Mouse (Mus musculus) layer of hippocampus, adult 8-10 months (tissue): ENCODE results near the gene Zbtb8a. TPM values are rescaled to one million over a fixed set of nuclear protein-coding genes. Genes with fewer than 3 reads are reported as not detected.
"Not testable (repeated sequence)": the region's sequence is repeated elsewhere in the genome, so short reads cannot be mapped to it uniquely, and the experiment has no call there.

ENCODE experiments used
- DNase-seq, 2 experiments: peaks; one replicate each; pipeline ENCODE4 v3.0.0; 2022; ENCODE audit warnings: low spot score in 2 of 2
- total RNA-seq, 4 experiments: library from RNA; stranded (reverse); gene quantifications; 2 replicates each; pipeline ENCODE4 v1.2.4; 2022

Gene Zbtb8a
- total RNA-seq: 1 to 10 TPM; 2.5 to 4.5 (median 2.9) TPM

DNA sequence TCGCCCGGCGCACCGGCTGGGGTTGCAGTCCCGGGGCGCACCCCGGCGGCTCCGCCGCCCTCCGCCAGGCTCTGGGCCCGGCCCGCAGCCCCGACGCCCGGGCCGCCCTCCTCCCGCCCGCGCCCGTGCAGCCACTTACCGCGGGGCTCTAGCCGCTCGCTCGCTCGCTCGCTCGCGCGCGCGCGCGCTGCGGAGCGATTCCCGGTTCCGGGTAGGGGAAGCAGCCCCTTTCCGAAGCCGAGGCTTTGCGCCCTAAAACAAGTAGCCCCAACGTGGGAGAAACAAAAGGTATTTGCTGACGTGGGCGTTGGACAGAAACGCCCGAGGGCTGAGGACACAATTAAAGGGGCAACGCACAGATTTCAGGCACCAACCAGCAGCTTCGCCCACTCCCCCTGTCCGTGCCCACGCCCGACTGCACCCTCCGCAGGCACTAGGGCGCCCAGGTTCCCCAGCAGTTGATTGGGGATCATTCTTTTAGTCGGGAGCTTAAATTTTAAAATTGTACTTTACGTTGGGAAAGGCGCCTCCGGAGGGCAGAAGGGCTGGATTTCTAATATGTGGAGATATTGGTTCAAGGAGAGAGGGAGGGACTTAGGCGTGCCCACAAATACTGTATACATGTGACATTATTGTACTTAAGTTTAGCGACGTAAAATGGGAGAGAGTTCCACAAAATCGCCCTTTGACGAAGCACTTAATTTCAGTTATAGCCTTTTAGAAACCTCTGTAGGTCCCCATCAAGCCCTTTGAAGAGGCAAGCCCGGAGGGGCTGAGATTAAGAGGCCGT, at the start of gene Zbtb8a:
Gene Zbtb8a, minus strand, starts transcription at position 516 of the 790 bp plus-strand sequence.
- peak in 1 of 2 experiments; percentile 7 for DNase-seq

DNA sequence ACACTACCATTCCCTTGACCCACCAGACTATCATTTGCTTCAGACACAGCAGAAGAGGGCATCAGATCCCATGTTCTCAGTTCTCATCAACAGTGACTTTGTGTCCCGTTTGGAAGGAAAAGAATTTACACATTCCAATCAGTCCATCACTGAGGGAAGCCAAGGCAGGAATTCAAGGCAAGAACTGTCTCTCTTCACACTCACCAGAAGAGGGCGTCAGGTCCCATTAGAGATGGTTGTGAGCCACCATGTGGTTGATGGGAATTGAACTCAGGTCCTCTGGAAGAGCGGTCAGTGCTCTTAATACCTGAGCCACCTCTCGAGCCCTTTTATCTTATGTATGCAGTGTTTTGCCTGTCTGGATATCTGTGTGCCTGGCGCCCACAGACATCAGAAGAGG, 40.4 kb upstream of the Zbtb8a start:
- no peak for DNase-seq

DNA sequence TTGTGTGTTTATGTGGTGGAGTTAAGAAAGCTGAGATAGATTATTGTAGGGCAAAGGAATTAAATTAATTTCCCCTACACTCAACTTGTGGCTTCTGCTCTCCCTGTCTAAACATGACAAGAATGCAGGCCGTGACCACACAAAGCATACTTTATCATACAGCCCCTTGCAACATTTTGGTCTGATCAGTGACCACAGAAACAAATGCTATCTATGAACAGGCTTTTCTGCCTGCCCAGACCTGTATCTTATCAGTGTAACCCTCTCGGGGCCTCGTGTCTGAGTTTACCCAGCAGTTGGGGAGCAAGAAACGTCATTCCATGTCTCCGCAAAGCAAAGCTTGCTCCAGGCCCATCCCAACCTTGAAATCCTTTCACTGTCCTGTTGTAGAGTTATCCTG, 38.6 kb upstream of the Zbtb8a start:
- DNase-seq: no peak

DNA sequence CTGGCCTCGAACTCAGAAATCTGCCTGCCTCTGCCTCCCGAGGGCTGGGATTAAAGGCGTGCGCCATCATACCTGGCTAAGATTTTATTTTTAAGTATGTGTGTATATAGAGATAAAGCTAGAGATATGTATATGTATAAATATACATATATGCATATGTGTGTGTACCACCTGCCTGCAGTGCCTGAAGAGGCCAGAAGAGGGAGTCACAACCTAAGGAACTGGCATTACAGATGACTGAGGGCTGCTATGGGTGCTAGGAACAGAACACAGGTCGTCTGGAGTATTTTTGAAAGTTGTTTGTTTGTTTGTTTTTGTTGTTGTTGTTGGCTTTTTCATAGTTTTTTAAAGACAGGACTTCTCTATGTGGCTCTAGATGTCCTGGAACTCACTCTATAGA, 38.0 kb upstream of the Zbtb8a start:
- no peak for DNase-seq

DNA sequence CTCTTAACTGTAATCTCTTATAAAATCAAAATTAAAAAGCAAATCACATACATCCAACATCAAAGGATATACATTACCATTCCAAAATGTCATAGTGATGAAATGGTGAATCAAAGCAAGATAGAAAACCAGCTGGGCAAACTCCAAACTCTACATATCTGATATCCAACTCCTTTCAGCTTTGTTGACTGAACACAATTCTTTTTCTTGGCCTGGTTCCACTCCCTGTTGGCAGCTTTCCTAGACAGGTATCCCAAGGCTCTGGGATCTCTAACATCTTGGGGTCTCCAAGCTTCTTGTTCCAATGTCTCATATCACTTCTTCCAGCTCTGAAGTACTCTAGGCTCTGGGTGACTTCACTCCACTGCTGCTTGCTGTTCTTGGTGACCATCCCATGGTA, 33.1 kb upstream of the Zbtb8a start:
- no peak for DNase-seq

DNA sequence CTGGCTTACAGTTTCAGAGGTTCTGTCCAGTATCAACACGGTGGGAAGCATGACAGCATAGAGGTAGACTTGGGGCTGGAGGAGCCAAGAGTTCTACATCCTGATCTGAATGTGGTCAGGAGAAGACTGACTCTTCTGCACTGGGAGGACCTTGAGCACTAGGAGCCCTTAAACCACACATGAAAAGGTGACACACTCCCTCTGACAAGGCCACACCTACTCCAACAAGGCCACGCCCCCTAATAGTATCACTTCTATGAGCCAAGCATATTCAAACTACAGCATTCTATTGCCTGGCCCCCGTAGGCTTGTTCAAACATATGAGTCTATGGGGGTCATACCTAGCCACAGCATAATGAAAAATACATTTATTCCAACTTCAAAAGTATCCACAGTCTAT, 32.6 kb upstream of the Zbtb8a start:
- not testable (repeated sequence) for DNase-seq

DNA sequence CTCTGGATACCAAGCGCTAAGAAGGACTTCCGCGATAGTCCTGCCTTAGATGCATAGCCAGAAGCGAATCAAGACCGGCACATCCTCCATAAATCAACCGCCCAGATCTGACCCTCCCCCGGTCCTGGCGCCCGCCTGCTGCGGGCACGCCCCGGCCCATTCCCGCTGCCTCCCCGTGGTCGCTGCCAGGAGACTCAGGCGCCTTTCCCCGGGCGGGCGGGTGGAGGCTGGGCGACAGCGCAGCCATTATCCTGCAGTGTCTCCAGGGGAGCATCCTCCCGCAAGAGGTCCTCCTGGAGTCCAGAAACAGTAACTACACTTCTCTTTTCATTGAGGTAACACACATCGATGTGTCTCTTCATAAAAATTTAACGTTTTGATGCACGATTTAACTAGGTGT, 28.5 kb upstream of the Zbtb8a start:
- peak in 1 of 2 experiments; percentile 9 for DNase-seq

DNA sequence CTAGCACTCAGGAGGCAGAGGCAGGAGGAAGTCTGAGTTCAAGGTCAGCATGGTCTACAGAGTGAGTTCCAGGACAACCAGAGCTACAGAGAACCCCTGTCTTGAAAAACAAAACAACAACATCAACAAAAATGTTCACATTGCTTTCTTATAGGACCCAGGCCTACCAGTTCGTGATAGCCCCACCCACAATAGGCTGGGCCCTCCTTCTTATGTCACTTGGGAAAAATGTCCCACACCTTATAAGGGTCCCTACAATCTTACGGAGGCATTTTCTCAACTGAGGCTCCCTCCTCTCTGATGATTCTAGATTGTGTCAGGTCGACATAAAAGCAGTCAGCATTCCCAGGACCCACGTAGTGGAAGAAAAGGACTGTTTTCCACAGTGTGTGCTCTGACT, 21.9 kb upstream of the Zbtb8a start:
- DNase-seq: no peak

DNA sequence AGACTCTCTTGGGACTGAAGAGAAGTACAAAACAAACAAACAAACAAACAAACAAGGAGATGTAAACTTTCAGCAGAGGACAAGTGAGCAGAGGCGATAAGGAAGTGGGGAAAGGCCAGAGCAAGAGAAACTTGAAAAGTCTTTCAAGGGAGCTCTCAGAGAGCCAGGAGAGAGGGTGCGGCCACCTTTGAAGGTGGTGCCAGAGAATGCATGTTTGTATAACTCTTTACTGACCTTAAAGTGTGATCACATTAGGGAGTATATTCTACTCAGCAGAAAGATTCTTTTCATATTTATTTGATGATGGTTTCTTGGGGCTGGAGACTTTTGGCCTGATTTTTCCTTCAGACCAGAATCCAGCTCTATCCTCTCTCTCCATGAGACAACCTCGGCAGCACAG, 19.0 kb upstream of the Zbtb8a start:
- DNase-seq: no peak

DNA sequence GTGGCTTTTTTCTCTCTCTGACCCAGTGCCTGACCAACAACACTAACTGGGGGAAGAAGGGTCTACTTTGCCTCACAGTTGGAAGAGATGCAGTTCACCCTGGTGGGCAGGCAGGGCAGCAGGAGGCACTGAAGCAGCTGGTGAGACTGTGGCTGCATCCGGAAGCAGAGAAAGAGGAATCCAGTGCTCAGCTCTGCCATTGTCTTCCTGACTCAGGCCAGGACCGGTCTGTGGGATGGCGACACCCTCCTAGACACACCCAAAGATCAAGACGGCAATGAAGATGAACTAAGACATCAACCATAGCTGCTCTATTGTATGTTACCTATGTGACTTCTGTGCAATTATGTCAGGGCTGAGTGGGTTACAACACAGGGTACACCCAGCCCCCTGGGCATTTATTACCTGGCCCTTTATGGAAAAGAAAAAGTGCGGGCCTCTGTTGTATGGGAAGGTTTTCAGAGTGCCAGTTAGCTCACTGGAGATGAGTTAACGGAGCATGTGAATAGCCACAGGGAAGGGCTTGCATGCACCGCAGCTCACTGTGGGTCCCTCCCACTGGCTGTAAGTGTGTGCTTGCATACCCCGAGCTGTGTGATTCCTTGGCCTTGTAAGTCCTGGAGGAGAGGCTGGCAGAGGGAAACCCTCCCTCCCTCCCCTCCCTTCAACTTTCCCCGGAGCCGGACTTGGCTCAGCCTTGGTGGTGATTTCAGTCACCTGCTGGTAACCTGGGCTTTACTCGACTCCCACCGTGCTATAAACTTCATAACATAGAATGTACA, 16.4 kb upstream of the Zbtb8a start:
- DNase-seq: no peak

DNA sequence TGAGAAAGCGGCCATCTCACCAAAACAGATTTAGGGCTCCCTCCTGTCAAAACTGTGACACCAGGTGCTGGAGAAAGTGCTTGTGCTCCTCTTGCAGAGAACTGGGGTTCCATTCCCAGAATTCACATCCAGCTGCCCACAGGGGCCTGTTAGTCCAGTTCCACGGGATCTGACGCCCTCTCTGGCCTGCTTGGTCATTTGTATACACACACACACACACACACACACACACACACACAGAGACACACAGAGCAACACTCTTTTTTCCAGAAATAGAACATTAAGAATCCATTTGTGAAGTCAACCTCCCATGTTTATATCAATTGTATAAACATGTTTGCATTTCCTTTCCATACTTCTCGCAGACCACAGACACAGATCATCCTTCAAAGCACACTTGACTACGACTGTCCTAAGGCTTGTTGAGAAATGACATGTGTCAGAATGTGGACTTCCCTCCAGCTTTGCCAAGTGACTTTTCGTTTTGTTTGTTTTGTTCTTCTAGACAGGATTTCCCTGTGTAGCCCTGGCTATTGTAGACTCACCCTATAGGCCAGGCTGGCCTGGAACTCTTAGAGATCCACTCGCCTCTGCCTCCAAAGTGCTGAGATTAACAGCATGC, 13.1 kb upstream of the Zbtb8a start:
- DNase-seq: no peak

DNA sequence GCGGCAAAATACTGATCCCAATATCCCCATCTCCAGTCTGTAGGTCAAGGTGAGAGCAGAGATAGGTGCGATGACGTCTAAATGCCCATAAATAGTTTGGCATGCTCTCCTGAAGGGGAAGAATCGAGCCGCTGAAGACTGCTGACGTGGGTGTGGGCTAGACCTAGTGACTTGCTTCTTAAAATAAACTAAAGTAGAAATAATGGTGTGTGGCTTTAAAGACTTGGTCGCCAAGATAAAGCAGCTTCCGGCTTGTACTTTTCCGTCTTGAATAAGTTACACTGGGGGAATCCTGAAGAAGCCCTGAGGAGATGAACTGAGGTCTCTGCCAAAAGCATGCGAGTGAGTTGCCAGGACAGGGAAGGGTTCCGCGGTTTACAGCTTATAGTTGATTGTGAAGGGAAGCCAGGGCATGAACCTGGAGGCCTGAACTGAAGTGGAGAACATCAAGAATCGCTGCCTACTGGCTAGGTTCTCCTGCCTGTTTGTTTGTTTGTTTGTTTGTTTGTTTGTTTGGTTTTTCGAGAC, 12.4 kb upstream of the Zbtb8a start:
- no peak for DNase-seq

DNA sequence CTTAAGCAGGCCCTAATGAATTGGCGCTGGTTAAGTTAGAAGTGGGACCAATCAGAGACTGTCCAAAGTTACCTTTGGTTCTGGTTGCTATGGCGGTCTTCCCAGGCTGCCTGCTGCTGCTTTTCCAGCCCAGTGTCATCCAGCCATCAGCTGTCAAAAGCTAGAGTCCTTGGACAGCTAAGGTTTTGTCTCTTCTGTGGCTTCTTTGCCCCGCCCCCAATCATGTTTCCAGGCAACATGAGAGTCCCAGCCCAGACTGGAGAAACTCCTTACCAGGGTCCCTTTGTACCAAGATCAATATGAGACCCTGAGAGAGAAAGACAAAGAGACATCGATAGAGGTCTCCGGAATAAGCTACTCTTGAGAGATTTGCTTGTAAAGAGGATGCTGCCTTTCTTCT, 10.5 kb upstream of the Zbtb8a start:
- DNase-seq: no peak

DNA sequence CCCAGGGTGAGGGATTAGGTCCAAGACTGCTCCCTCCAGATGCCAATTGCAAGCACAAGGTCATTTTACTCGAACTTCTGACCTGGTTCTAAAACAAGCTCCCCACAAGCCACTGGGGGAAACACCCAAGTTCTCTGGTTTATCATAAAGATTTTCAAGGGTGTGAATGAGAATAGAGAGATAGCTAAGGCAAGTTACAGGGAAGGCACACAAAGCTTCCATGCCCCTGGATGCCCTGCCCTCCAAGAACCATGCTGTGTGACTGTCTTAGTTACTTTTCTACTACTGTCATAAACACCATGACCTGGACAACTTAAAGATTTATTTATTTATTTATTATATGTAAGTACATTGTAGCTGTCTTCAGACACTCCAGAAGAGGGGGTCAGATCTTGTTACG, 9.1 kb upstream of the Zbtb8a start:
- no peak for DNase-seq

DNA sequence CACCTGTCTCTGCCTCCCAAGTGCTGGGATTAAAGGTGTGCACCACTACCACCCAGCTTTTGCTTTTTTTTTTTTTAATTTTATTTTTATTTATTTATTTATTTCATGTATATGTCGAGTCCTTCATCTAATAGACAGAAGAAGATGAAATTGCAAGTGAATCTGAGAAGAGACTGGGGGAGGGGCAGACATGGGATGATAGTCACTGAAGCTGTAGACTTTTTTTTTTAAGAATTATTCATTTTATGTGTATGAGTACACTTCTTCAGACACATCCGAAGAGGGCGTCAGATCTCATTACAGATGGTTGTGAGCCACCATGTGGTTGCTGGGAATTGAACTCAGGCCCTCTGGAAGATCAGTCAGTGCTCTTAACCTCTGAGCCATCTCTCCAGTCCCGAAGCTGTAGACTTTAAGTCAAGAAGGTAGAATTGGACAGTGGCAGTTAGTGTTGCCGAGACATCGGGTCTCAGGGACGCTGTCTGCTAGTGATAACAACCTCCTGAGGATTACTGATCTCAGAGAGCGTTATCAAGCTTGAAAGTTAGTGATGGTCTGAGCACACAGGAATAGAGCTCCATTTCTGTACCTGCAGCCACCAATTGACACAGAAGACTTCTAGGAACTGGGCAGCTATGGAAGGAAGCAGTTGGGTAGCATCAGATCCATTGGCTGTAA, 8.5 kb upstream of the Zbtb8a start:
- DNase-seq: no peak

DNA sequence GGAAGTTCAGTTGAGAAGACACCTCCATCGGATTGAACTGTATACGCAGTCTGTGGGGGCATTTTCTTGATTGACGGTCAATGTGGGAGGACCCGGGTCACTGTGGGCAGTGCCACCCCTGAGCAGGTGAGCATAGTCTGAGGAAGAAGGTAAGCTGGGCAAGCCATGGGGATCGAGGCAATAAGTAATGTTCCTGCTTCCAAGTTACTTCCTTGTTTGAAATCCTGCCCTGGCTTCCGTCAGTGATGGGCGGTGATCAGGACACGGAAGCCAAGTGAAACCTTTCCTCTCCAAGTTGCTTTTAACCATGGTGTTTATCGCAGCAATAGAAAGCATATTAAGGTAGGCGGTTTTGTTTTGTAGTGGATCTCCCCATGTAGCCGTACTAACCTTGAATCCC, 7.8 kb upstream of the Zbtb8a start:
- DNase-seq: no peak

DNA sequence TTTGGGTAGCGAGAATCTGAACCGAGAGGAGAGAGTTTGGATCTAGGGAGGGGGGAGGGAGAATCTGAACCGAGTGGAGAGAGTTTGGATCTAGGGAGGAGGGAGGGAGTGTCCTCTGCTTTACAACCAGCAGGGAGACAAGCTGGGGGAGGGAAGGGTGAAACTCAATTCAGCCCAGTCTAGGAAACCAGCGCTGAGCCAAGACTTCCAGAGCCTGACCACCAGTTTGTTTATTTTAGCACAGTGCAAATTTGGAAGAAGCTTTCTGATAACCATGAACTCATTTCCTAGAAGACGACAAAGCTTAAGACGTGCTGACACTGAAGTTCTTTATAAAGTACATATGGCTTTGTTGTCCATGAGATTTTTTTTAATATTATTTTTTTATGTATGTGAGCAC, 6.5 kb upstream of the Zbtb8a start:
- no peak for DNase-seq

DNA sequence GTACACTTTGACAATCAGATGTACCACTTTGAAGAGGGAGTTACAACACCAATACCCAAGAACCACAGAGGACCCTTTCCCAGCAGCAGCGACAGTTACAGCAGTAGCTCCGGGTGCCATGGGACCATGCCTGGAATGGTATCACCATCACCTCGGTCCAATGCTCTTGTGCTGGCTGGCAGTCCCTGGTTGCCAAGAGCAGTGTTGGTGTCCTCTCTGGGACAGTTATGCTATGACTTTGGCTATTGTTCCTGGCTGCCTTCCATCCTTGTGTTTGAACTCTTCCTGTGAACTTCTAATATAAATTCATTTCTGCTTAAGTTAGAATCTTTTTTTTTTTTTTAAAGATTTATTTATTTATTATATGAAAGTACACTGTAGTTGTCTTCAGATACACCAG, 5.7 kb upstream of the Zbtb8a start:
- no peak for DNase-seq

DNA sequence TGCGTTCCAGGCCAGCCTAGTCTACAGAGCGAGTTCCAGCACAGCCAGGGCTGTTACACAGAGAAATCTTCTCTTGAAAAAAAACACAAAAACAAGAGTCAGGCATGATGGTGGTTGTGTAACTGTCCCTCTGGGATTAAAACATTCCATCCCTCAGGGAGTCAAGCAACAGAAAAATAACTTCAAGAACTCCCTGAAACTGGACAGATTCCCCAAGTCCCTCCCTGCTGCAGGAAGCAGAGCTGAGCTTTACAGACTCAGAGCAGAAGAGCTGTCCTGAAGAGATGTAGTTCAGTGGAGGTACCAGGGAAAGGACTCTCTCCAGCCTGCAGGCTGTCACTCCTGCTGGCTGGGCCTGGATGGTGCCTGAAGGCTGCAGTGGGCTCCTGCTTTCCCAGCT, 4.6 kb upstream of the Zbtb8a start:
- no peak for DNase-seq

DNA sequence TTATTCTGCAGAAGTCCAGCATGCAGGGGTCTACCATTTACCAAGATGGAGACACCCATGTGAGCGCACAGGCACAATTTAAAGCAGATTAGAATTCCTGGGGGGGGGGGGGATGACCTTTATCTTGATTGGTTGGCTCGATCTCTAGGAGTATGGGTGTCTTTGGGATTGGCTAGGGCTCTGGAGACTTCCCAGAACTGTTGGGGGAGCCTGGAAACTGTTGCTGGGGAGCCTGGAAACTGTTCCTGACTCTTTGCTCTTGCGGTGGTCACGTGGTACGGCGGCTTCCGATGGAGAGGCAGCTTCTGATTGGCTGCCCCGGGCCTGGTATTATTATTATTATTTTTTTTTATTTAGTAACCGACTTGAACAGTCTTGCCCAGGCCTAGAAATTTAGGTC, 4.1 kb upstream of the Zbtb8a start:
- DNase-seq: no peak

DNA sequence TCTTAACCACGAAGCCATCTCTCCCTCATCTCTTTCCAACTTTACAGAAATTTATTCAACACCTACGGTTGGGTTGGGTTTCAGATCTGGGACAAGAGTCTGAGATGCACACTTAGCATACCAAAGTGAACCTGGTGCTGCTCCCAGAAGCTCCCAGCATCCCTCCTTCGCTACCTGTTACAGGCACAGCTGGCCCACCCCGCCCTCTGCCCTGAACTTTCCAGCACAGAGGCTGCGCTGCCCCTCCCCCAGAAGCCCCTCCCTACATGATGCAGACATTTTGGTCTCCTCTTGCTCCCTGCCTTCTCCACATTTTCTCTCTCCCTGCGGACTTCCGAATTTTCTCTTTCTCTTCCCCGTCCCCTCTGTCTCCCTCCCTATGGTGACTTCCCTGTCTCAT, 3.2 kb upstream of the Zbtb8a start:
- DNase-seq: no peak

DNA sequence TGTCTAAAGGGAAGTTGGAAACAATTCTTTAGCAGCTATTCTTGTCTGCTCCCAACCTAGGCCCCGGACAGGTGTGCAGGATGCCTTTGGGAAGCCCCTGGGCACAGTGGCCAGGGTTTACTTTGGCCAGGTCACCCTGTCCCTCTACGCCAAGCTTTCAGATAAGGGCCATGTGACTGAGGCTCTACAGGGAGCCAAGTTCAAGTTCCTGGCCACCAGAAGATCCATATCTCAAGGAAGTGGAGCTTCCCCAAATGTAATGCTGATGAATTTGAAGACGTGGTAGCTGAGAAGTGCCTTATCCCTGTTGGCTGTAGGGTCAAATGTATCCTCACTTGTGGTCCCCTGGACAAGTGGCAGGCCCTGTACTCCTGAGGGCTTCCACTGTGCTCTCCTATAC, 1.9 kb upstream of the Zbtb8a start:
- DNase-seq: no peak
